Mouse (Mus musculus): ENCODE measurements around the gene Tubb4b.

Tubb4b gene

GRCm38 (mm10) chr2:25246183-25247072 is 21.9 kb upstream of the Tubb4b start, which contains the start of gene AL732309.1:
Gene AL732309.1, minus strand, starts transcription at chr2:25246863.
- peak in 1 of 2 experiments; percentile 52 for DNase-seq (ENCODE audit: low spot score in 2 of 2)

- no peak for DNase-seq (ENCODE audit: low spot score in 2 of 2)
These were observed 19.6 kb upstream of the Tubb4b start for GRCm38 (mm10) chr2:25244144-25244543.

- no peak for DNase-seq (ENCODE audit: low spot score in 2 of 2)
These were observed 18.8 kb upstream of the Tubb4b start for GRCm38 (mm10) chr2:25243342-25243741.

GRCm38 (mm10) chr2:25242101-25242506 is 17.6 kb upstream of the Tubb4b start, which contains the start of the genes Rnf208 and Cysrt1:
Gene Rnf208, plus strand, starts transcription at chr2:25242255.
Gene Cysrt1, minus strand, starts transcription at chr2:25242452.
- DNase-seq (ENCODE audit: low spot score in 2 of 2), result no peak

- no peak for DNase-seq (ENCODE audit: low spot score in 2 of 2)
These were observed 16.9 kb upstream of the Tubb4b start for GRCm38 (mm10) chr2:25241438-25241775.

- DNase-seq (ENCODE audit: low spot score in 2 of 2), result peak in 1 of 2 experiments; percentile 59
These were observed 16.4 kb upstream of the Tubb4b start for GRCm38 (mm10) chr2:25240723-25241437.

- DNase-seq (ENCODE audit: low spot score in 2 of 2), result no peak
These were observed 15.8 kb upstream of the Tubb4b start for GRCm38 (mm10) chr2:25240310-25240709.

GRCm38 (mm10) chr2:25239766-25240165 is 15.3 kb upstream of the Tubb4b start:
- DNase-seq (ENCODE audit: low spot score in 2 of 2), result no peak

GRCm38 (mm10) chr2:25238106-25238505 is 13.6 kb upstream of the Tubb4b start:
- DNase-seq (ENCODE audit: low spot score in 2 of 2), result no peak

GRCm38 (mm10) chr2:25237522-25237921 is 13.0 kb upstream of the Tubb4b start:
- peak; percentile 64 to 75 for DNase-seq (ENCODE audit: low spot score in 2 of 2)

GRCm38 (mm10) chr2:25236614-25237013 is 12.1 kb upstream of the Tubb4b start, which contains the start of gene Rnf224:
Gene Rnf224, minus strand, starts transcription at chr2:25236787.
- no peak for DNase-seq (ENCODE audit: low spot score in 2 of 2)

GRCm38 (mm10) chr2:25234551-25235220 is 10.2 kb upstream of the Tubb4b start:
- no peak for DNase-seq (ENCODE audit: low spot score in 2 of 2)

- DNase-seq (ENCODE audit: low spot score in 2 of 2), result no peak
These were observed 9.5 kb upstream of the Tubb4b start, which contains the start of gene Slc34a3 for GRCm38 (mm10) chr2:25234050-25234449. Gene Slc34a3, minus strand, starts transcription at chr2:25234364.

- DNase-seq (ENCODE audit: low spot score in 2 of 2), result no peak
These were observed 8.9 kb upstream of the Tubb4b start for GRCm38 (mm10) chr2:25233421-25233820.

- DNase-seq (ENCODE audit: low spot score in 2 of 2), result no peak
These were observed 6.5 kb upstream of the Tubb4b start for GRCm38 (mm10) chr2:25231038-25231437.

GRCm38 (mm10) chr2:25230581-25230980 is 6.1 kb upstream of the Tubb4b start:
- DNase-seq (ENCODE audit: low spot score in 2 of 2), result no peak

GRCm38 (mm10) chr2:25229582-25229981 is 5.1 kb upstream of the Tubb4b start:
- DNase-seq (ENCODE audit: low spot score in 2 of 2), result no peak

- no peak for DNase-seq (ENCODE audit: low spot score in 2 of 2)
These were observed 4.6 kb upstream of the Tubb4b start for GRCm38 (mm10) chr2:25228995-25229530.

GRCm38 (mm10) chr2:25228431-25228889 is 4.0 kb upstream of the Tubb4b start:
- peak; percentile 73 to 86 for DNase-seq (ENCODE audit: low spot score in 2 of 2)

- no peak for DNase-seq (ENCODE audit: low spot score in 2 of 2)
These were observed 2.9 kb upstream of the Tubb4b start for GRCm38 (mm10) chr2:25227406-25227805.

GRCm38 (mm10) chr2:25226864-25227263 is 2.4 kb upstream of the Tubb4b start:
- no peak for DNase-seq (ENCODE audit: low spot score in 2 of 2)
